Mouse (Mus musculus): ENCODE data around the gene Dync1i1. TPM values are rescaled to one million over a fixed set of nuclear protein-coding genes. Genes with fewer than 3 reads are reported as not detected.

Dync1i1 gene
- polyA plus RNA-seq, 1 experiment from 2014 or later, result 29.5 TPM

DNA sequence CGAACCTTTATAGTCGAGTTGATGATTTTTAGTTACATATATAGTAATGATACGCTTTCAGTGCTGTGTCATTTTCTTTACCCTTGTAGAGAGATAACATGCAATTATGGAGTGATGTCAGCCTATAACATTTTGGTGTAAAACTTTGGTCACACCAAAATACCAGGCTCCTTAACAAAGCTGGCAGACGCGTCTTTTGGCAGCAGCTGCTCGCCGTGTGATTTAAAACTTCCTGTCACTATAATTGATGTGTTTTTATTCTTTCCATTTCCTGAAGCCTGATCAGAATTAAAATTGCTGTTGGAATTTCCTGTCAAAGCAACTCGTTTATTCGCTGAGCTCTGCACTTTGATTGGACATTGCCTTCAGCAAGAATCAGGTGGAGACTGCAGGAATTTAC lies 103.7 kb downstream of the Dync1i1 start:
- Histone ChIP-seq H3K27ac (replicated peaks) (no peak overlapping the region), H3K36me3 (no peaks in the 10 kb centered on the region), H3K27me3 (no peaks in the 10 kb centered on the region), H3K4me3 (no peak overlapping the region), H3K9me3 (no peaks in the 10 kb centered on the region), H3K9ac (no peak overlapping the region), H3K4me2 (no peak overlapping the region), H3K4me1 (replicated peaks) (no peaks in the 10 kb centered on the region)
- no peak for ATAC-seq (ENCODE audit: low FRiP score, low read depth)
- WGBS, result 60% methylated on average over 9 of the region's 9 CpGs

DNA sequence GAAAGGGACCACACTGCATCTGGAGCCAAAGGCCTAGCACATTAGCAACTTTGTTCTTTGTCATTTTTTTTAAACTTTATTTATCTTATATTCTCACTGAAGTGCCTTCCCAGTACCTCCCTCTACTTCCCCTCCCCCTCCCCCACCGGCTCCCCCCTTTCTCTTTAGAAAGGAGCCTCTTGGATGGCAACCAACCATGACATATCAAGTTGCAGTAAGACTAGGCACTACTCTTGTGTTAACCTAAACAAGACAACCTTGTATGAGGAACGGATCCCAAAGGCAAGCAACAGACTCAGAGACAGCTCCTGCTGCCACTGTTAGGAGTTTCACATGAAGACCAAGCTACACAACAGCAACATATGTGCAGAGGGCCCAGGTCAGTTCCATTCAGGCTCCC lies 105.3 kb downstream of the Dync1i1 start:
- no peak overlapping the region for H3K9ac ChIP-seq
- H3K27me3 ChIP-seq, result no peaks in the 10 kb centered on the region
- no peak overlapping the region for H3K4me3 ChIP-seq
- WGBS, result 86% methylated on average over 2 of the region's 2 CpGs
- H3K4me2 ChIP-seq, result no peak overlapping the region
- no peak for ATAC-seq (ENCODE audit: low FRiP score, low read depth)
- no peaks in the 10 kb centered on the region for H3K36me3 ChIP-seq
- H3K27ac ChIP-seq (replicated peaks), result no peak overlapping the region
- no peaks in the 10 kb centered on the region for H3K4me1 ChIP-seq (replicated peaks)
- H3K9me3 ChIP-seq, result no peaks in the 10 kb centered on the region

DNA sequence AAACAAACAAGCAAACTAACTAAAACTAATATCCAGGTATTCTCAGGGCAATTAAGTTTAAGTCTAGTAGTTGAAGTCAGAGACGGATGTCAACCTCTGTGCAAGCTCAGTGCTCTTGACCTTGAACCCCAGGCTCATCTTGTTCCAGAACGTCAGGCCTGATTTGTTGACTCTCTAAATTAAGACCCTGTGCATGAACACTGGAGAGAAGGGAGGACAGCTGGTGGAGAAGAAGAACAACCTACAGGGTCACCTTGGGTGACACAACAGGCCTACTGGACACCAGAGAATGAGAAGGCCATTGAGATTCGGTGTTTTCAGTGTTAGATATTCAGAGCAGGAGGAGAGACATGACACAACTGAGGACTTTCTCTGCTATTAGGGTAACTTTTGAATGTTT lies 105.8 kb downstream of the Dync1i1 start:
- Histone ChIP-seq H3K9me3 (no peaks in the 10 kb centered on the region), H3K4me1 (replicated peaks) (no peaks in the 10 kb centered on the region), H3K4me3 (no peak overlapping the region), H3K27ac (replicated peaks) (no peak overlapping the region), H3K36me3 (no peaks in the 10 kb centered on the region), H3K9ac (no peak overlapping the region), H3K27me3 (no peaks in the 10 kb centered on the region), H3K4me2 (no peak overlapping the region)
- WGBS, result 88% methylated on average over 3 of the region's 3 CpGs
- ATAC-seq (ENCODE audit: low FRiP score, low read depth), result no peak

DNA sequence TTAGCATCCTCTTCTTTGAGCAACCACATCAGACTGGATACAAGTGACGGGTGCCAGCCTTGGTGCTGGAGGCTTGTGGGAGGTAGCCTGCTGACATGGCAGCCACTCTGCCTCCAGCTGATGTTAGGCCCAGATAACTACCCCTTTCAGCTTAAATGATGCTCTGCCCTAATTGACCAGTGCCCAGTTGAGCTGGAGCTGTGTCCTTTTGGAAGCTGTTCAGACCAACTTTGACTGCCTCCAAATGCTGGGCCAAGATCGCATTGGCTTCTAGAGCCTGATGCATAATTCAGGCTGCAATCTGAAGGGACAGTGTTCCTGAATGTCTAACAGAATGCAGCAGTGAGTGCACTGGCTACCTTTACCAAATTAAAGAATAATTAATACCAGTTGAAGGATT lies 107.4 kb downstream of the Dync1i1 start:
- no peaks in the 10 kb centered on the region for H3K4me1 ChIP-seq (replicated peaks)

GRCm38 (mm10) chr6:5842466-5842865 lies 117.0 kb downstream of the Dync1i1 start:
- ATAC-seq (ENCODE audit: low FRiP score, low read depth), result no peak
- Histone ChIP-seq H3K4me3 (no peak overlapping the region), H3K9ac (no peak overlapping the region), H3K9me3 (no peaks in the 10 kb centered on the region), H3K27ac (replicated peaks) (no peak overlapping the region), H3K4me1 (replicated peaks) (no peaks in the 10 kb centered on the region), H3K27me3 (no peaks in the 10 kb centered on the region), H3K36me3 (no peaks in the 10 kb centered on the region), H3K4me2 (no peak overlapping the region)
- 91% methylated on average over 5 of the region's 5 CpGs for WGBS

More for the DNA sequence above, 107.4 kb downstream of the Dync1i1 start:
- no peaks in the 10 kb centered on the region for H3K27me3 ChIP-seq
- peak; percentile 11; the same call in 1 of the 2 replicates for ATAC-seq (ENCODE audit: low FRiP score, low read depth)
- no peak overlapping the region for H3K27ac ChIP-seq (replicated peaks)
- H3K9ac ChIP-seq, result no peak overlapping the region
- WGBS, result 86% methylated on average over 2 of the region's 2 CpGs
- H3K4me2 ChIP-seq, result no peak overlapping the region
- no peaks in the 10 kb centered on the region for H3K36me3 ChIP-seq
- no peak overlapping the region for H3K4me3 ChIP-seq
- H3K9me3 ChIP-seq, result no peaks in the 10 kb centered on the region

DNA sequence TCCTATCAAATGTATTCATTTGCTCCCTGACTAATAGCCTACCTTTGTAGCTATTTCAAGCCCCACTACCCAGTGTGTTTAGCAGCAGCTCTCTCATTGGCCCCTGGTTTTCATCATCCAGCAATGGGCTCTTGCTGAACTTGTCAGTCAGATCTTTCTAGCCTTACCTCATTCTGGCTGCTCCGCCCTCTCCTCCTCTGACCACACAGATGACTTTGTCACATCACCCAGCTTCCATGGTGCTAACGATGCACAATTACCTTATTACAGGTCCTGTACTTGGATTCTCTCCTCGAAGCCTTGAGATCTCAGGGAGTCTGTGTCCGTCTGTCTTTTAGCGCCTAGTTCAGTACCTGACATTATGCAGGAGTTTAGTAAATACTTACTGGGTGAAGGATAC lies 120.7 kb downstream of the Dync1i1 start:
- Histone ChIP-seq H3K4me3 (no peak overlapping the region), H3K4me1 (replicated peaks) (no peaks in the 10 kb centered on the region), H3K9ac (no peak overlapping the region), H3K4me2 (no peak overlapping the region), H3K9me3 (no peaks in the 10 kb centered on the region), H3K27me3 (no peaks in the 10 kb centered on the region), H3K27ac (replicated peaks) (no peak overlapping the region), H3K36me3 (no peaks in the 10 kb centered on the region)
- 98% methylated on average over 5 of the region's 5 CpGs for WGBS
- no peak for ATAC-seq (ENCODE audit: low FRiP score, low read depth)

- H3K27me3 ChIP-seq, result no peaks in the 10 kb centered on the region
- H3K9me3 ChIP-seq, result no peaks in the 10 kb centered on the region
- H3K4me3 ChIP-seq, result no peak overlapping the region
- 90% methylated on average over 12 of the region's 12 CpGs for WGBS
- H3K9ac ChIP-seq, result no peak overlapping the region
- no peaks in the 10 kb centered on the region for H3K36me3 ChIP-seq
- H3K4me1 ChIP-seq (replicated peaks), result peaks cover 8% of the 10 kb centered on the region; the same call in 1 of the 2 replicates
- ATAC-seq (ENCODE audit: low FRiP score, low read depth), result no peak
- H3K4me2 ChIP-seq, result no peak overlapping the region
- no peak overlapping the region for H3K27ac ChIP-seq (replicated peaks)
Measured at GRCm38 (mm10) chr6:5854048-5854836, 128.8 kb downstream of the Dync1i1 start.

DNA sequence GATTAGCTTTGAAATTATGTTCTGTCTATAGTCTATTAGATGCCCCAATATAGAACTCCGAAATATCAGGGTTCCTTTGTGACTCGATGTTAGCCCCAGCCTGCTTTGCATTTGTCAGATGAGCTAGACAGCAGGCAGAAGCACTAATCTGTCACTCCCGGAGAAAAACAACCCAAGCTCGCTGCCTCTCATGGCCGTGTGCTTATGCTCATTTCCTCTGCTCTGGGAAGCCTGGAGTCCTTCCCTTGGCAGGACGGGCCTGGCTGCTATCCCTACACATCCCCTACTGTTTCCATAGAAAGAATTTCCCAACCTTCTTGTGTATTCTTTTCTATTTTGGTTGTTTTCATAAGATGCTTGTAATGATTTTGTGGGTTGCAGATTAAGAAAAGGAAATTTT lies 130.1 kb downstream of the Dync1i1 start:
- Histone ChIP-seq H3K9me3 (no peaks in the 10 kb centered on the region), H3K4me3 (no peak overlapping the region), H3K36me3 (no peaks in the 10 kb centered on the region), H3K27me3 (peaks cover 3% of the 10 kb centered on the region; the same call in 1 of the 2 replicates), H3K9ac (no peak overlapping the region), H3K27ac (replicated peaks) (no peak overlapping the region), H3K4me2 (no peak overlapping the region), H3K4me1 (replicated peaks) (peaks cover 11% of the 10 kb centered on the region; the same call in 1 of the 2 replicates)
- WGBS, result 71% methylated on average over 6 of the region's 6 CpGs
- no peak for ATAC-seq (ENCODE audit: low FRiP score, low read depth)

GRCm38 (mm10) chr6:5858371-5858770 lies 132.9 kb downstream of the Dync1i1 start:
- peak overlapping the region; percentile 52 for H3K4me2 ChIP-seq
- H3K4me1 ChIP-seq (replicated peaks), result peaks cover 11% of the 10 kb centered on the region; the same call in 1 of the 2 replicates
- no peak overlapping the region for H3K27ac ChIP-seq (replicated peaks)
- ATAC-seq (ENCODE audit: low FRiP score, low read depth), result no peak
- no peaks in the 10 kb centered on the region for H3K36me3 ChIP-seq
- no peaks in the 10 kb centered on the region for H3K9me3 ChIP-seq
- no peak overlapping the region for H3K9ac ChIP-seq
- WGBS, result 15% methylated on average over 12 of the region's 12 CpGs
- H3K4me3 ChIP-seq, result 0 out of 2 replicates have a peak overlapping the region, but pooled peaks have one; percentile 22
- peaks cover 3% of the 10 kb centered on the region; the same call in 1 of the 2 replicates for H3K27me3 ChIP-seq

DNA sequence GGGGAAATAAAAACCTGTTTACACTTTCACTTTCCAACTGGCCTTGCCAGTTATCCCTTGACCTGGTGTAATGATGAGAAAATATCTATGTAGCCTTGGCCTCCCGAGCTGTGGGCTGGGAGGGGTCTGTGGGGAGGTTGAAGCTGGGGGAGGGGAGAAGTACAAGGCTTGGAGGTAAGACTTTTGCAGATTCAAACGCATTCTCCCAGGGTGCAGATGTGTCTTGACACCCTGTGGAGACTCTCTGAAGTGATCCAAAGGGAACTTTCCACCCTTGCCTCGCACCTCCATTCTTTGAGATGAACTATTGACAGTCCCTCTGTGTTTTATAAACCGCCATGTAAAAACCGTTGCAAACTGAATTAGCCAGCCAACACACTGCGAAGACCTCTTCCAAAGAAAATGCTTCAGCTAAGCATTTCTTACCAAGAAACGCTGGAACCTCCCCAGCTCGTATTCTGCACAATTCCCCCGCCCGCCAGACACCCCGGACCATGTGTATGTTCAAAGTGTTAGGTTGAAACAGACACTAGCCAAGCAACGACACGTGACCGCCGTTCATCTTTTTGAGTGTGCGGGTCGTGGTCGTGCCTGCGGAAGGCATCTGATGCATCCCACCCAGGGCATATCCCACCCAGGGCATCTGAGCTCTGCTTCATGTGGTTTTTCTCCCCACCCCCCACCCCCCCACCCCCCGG lies 133.6 kb downstream of the Dync1i1 start:
- H3K4me3 ChIP-seq, result peak overlapping the region; percentile 22
- H3K27ac ChIP-seq (replicated peaks), result no peak overlapping the region

DNA sequence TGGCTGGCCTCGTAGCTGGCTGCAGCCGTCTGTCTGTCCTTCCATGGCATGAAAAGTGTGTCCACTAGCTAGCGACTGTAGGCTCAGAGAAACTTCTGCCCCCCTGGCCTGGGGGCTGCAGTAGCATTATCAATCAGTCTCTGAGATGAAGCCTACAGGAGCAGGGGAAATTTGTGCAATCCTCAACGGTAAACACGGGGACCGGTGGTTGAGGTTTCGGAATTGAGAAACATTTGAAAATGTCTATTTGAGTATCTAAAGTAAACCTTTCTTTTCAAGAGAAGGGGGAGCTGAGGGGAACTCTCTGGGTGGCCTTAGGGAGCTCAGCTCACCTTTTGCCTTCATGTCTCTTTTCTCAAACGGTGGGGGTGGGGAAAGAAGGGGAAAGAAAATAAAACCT lies 134.2 kb downstream of the Dync1i1 start:
- H3K27me3 ChIP-seq, result peaks cover 3% of the 10 kb centered on the region; the same call in 1 of the 2 replicates
- H3K4me3 ChIP-seq, result peak overlapping the region; percentile 22
- no peak overlapping the region for H3K27ac ChIP-seq (replicated peaks)
- no peak overlapping the region for H3K9ac ChIP-seq
- peaks cover 11% of the 10 kb centered on the region; the same call in 1 of the 2 replicates for H3K4me1 ChIP-seq (replicated peaks)
- ATAC-seq (ENCODE audit: low FRiP score, low read depth), result no peak
- WGBS, result 54% methylated on average over 8 of the region's 8 CpGs
- H3K36me3 ChIP-seq, result no peaks in the 10 kb centered on the region
- H3K9me3 ChIP-seq, result no peaks in the 10 kb centered on the region
- H3K4me2 ChIP-seq, result peak overlapping the region; percentile 52

More for the DNA sequence above, 133.6 kb downstream of the Dync1i1 start:
- peak; percentile 38; the same call in 1 of the 2 replicates for ATAC-seq (ENCODE audit: low FRiP score, low read depth)
- WGBS, result 30% methylated on average over 20 of the region's 20 CpGs
- no peaks in the 10 kb centered on the region for H3K9me3 ChIP-seq
- no peaks in the 10 kb centered on the region for H3K36me3 ChIP-seq
- peaks cover 11% of the 10 kb centered on the region; the same call in 1 of the 2 replicates for H3K4me1 ChIP-seq (replicated peaks)
- H3K27me3 ChIP-seq, result peaks cover 3% of the 10 kb centered on the region; the same call in 1 of the 2 replicates
- H3K4me2 ChIP-seq, result peak overlapping the region; percentile 52
- no peak overlapping the region for H3K9ac ChIP-seq

GRCm38 (mm10) chr6:5866091-5866490 lies 140.7 kb downstream of the Dync1i1 start:
- Histone ChIP-seq H3K9ac (no peak overlapping the region), H3K4me1 (replicated peaks) (no peaks in the 10 kb centered on the region), H3K36me3 (no peaks in the 10 kb centered on the region), H3K27me3 (no peaks in the 10 kb centered on the region), H3K4me3 (no peak overlapping the region), H3K27ac (replicated peaks) (no peak overlapping the region), H3K9me3 (no peaks in the 10 kb centered on the region), H3K4me2 (no peak overlapping the region)
- 83% methylated on average over 5 of the region's 5 CpGs for WGBS
- no peak for ATAC-seq (ENCODE audit: low FRiP score, low read depth)
